Mouse (Mus musculus): ENCODE results near the gene Qdpr. TPM values are rescaled to one million over a fixed set of nuclear protein-coding genes. Genes with fewer than 3 reads are reported as not detected.
"Not testable (repeated sequence)": the region's sequence is repeated elsewhere in the genome, so short reads cannot be mapped to it uniquely, and the experiment has no call there.

Gene Qdpr
- polyA plus RNA-seq, 1 experiment: 33.0 TPM

DNA sequence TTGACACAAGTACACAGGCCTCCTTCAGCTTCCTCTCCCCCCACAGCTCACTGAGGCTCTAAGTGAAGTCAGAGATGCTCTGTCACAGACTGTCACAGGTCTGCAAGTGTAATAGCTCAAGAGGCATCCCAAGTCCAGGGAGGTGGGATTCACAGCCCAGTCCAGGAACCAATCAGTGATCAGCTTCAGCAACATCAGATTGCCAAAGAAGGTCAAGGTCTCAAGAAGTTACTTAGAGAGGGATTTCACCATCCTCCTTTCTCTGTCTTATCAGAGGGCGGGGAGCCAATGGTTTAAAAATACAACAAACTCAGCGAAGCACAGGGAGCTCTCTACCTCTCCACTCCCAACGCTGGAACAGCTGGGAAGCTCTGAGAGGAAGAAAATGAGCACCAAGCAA lies 8.9 kb downstream of the Qdpr start:
- no peaks in the 10 kb centered on the region for H3K4me1 ChIP-seq (ENCODE audit: control insufficient read depth, insufficient read depth, insufficient read length)
- DNase-seq (ENCODE audit: low read depth in 1 of 2, low spot score in 2 of 2): no peak
- H3K27me3 ChIP-seq (ENCODE audit: control insufficient read depth, insufficient read depth, low read length): no peaks in the 10 kb centered on the region
- TF ChIP-seq CTCF (IDR thresholded peaks at IDR 0.05; ENCODE audit: extremely low read depth, insufficient read depth, insufficient read length, insufficient replicate concordance) (no peak), POLR2A (IDR thresholded peaks at IDR 0.05; ENCODE audit: low read depth, low read length) (no peak)
- H3K27ac ChIP-seq (ENCODE audit: insufficient read depth, low read length): no peak overlapping the region
- H3K36me3 ChIP-seq (ENCODE audit: control insufficient read depth, insufficient read depth, low read length): peaks cover 22% of the 10 kb centered on the region
- 88% methylated on average over 3 of the region's 3 CpGs for WGBS
- H3K4me3 ChIP-seq (ENCODE audit: extremely low read depth, insufficient read depth, insufficient read length): no peak overlapping the region

DNA sequence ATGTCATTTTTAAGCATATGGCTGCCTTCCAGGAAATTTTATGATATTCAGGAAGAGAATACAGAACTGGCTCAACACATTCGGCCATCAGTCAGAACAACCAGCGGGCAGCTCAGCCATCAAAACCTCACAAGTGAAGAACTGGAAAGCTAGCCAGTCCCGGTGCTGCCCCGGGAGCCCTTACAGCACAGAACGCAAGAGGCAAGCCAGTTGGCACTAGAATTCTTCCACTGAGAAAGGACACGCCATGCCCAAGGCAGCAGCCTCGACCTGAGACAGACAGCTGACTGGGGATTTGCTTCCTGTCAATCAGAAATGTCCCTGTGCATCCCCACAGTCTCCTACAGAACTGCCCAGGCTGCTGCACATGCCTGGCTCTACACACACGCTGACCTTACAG lies 11.7 kb downstream of the Qdpr start:
- DNase-seq (ENCODE audit: low read depth in 1 of 2, low spot score in 2 of 2): no peak
- WGBS: 96% methylated on average over 8 of the region's 8 CpGs

DNA sequence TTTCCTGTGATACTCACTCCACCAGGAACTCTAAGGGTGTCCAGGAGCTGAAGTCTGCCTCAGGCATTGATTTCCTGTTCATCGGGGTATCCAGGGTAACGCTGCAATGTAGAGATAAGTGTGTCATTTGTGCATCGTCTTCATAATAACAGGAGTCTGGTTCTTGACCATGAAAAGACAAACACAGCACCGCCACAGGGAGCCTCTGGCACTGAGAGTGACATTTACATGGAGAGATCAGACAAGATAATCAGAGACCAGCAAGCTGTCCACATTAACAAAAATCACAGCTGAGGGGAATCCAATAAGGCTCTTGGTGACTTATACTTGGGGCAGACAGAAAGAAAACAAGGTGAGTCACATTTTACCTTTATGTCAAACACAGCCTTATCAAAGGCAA lies 12.2 kb downstream of the Qdpr start:
- no peak for TF ChIP-seq CTCF (IDR thresholded peaks at IDR 0.05; ENCODE audit: extremely low read depth, insufficient read depth, insufficient read length, insufficient replicate concordance)
- no peak for TF ChIP-seq POLR2A (IDR thresholded peaks at IDR 0.05; ENCODE audit: low read depth, low read length)
- H3K4me1 ChIP-seq (ENCODE audit: control insufficient read depth, insufficient read depth, insufficient read length): no peaks in the 10 kb centered on the region
- no peak for DNase-seq (ENCODE audit: low read depth in 1 of 2, low spot score in 2 of 2)
- H3K36me3 ChIP-seq (ENCODE audit: control insufficient read depth, insufficient read depth, low read length): peaks cover 20% of the 10 kb centered on the region
- no peak overlapping the region for H3K27ac ChIP-seq (ENCODE audit: insufficient read depth, low read length)
- H3K4me3 ChIP-seq (ENCODE audit: extremely low read depth, insufficient read depth, insufficient read length): no peak overlapping the region
- no peaks in the 10 kb centered on the region for H3K27me3 ChIP-seq (ENCODE audit: control insufficient read depth, insufficient read depth, low read length)
- 87% methylated on average over 4 of the region's 4 CpGs for WGBS

More for the DNA sequence above, 11.7 kb downstream of the Qdpr start:
- H3K36me3 ChIP-seq (ENCODE audit: control insufficient read depth, insufficient read depth, low read length): peaks cover 23% of the 10 kb centered on the region
- no peaks in the 10 kb centered on the region for H3K4me1 ChIP-seq (ENCODE audit: control insufficient read depth, insufficient read depth, insufficient read length)
- TF ChIP-seq CTCF (IDR thresholded peaks at IDR 0.05; ENCODE audit: extremely low read depth, insufficient read depth, insufficient read length, insufficient replicate concordance) (no peak), POLR2A (IDR thresholded peaks at IDR 0.05; ENCODE audit: low read depth, low read length) (no peak)
- H3K27ac ChIP-seq (ENCODE audit: insufficient read depth, low read length): no peak overlapping the region
- no peaks in the 10 kb centered on the region for H3K27me3 ChIP-seq (ENCODE audit: control insufficient read depth, insufficient read depth, low read length)
- no peak overlapping the region for H3K4me3 ChIP-seq (ENCODE audit: extremely low read depth, insufficient read depth, insufficient read length)

GRCm38 (mm10) chr5:45435967-45436950 lies 13.8 kb downstream of the Qdpr start:
- no peaks in the 10 kb centered on the region for H3K27me3 ChIP-seq (ENCODE audit: control insufficient read depth, insufficient read depth, low read length)
- TF ChIP-seq CTCF (IDR thresholded peaks at IDR 0.05; ENCODE audit: extremely low read depth, insufficient read depth, insufficient read length, insufficient replicate concordance) (no peak), POLR2A (IDR thresholded peaks at IDR 0.05; ENCODE audit: low read depth, low read length) (no peak)
- no peak overlapping the region for H3K4me3 ChIP-seq (ENCODE audit: extremely low read depth, insufficient read depth, insufficient read length)
- 93% methylated on average over 14 of the region's 14 CpGs for whole genome bisulfite sequencing
- no peak for DNase-seq (ENCODE audit: low read depth in 1 of 2, low spot score in 2 of 2)
- H3K27ac ChIP-seq (ENCODE audit: insufficient read depth, low read length): no peak overlapping the region
- peaks cover 19% of the 10 kb centered on the region for H3K36me3 ChIP-seq (ENCODE audit: control insufficient read depth, insufficient read depth, low read length)
- H3K4me1 ChIP-seq (ENCODE audit: control insufficient read depth, insufficient read depth, insufficient read length): no peaks in the 10 kb centered on the region

DNA sequence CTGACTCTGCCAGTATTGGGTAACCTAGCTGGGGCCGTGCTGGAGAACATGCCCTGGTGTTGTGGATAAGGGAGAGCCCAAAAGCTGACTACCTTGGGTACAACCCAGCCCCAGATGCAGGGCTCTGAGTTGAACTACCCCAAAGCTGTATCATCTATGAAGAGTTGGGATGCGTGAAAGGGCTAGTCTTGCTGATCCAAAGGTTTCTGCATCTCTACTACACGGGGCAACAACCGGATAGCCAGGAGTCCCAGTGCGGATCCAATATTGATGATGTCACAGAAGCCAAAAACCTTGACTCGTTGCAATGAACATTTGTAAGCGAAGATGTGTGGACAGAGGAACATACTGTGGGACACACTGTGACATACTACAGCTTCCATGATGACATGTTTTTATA lies 22.1 kb downstream of the Qdpr start:
- no peak overlapping the region for H3K27ac ChIP-seq (ENCODE audit: insufficient read depth, low read length)
- DNase-seq (ENCODE audit: low read depth in 1 of 2, low spot score in 2 of 2): no peak
- H3K36me3 ChIP-seq (ENCODE audit: control insufficient read depth, insufficient read depth, low read length): no peaks in the 10 kb centered on the region
- H3K4me1 ChIP-seq (ENCODE audit: control insufficient read depth, insufficient read depth, insufficient read length): no peaks in the 10 kb centered on the region
- WGBS: 93% methylated on average over 7 of the region's 7 CpGs
- H3K27me3 ChIP-seq (ENCODE audit: control insufficient read depth, insufficient read depth, low read length): no peaks in the 10 kb centered on the region
- TF ChIP-seq POLR2A (IDR thresholded peaks at IDR 0.05; ENCODE audit: low read depth, low read length): no peak
- TF ChIP-seq CTCF (IDR thresholded peaks at IDR 0.05; ENCODE audit: extremely low read depth, insufficient read depth, insufficient read length, insufficient replicate concordance): no peak
- no peak overlapping the region for H3K4me3 ChIP-seq (ENCODE audit: extremely low read depth, insufficient read depth, insufficient read length)

DNA sequence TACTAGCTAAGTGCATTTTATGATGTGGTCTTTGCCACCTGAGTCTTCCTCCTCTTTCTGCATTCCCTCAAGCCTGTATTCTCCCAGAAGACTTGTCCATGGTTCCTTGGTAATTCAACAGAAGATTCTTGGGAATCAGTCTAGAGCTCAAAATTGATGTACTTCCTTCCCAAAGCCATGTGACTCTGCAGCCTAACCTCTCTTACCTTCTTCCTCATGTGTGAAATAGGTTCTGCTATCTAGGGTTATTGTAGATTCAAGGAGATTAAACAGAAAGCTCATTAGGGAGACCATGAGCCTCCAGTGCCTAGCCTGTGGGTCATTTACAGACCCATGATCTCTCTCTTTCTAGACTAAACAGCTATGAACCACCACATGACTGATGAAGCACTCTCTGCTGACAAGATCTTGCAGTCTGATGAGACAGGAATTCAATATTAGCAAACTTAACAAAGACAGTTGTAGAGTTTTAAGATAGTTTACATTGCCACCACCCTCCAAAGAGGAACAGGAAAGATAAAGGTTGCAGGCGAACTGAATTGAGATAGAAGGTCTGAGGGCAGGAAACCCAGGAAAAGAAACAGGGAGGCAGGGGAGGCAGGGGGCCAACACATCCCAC lies 23.5 kb downstream of the Qdpr start:
- H3K27ac ChIP-seq (ENCODE audit: insufficient read depth, low read length): no peak overlapping the region
- TF ChIP-seq CTCF (IDR thresholded peaks at IDR 0.05; ENCODE audit: extremely low read depth, insufficient read depth, insufficient read length, insufficient replicate concordance) (no peak), POLR2A (IDR thresholded peaks at IDR 0.05; ENCODE audit: low read depth, low read length) (no peak)
- H3K4me1 ChIP-seq (ENCODE audit: control insufficient read depth, insufficient read depth, insufficient read length): no peaks in the 10 kb centered on the region
- H3K36me3 ChIP-seq (ENCODE audit: control insufficient read depth, insufficient read depth, low read length): no peaks in the 10 kb centered on the region
- no peak for DNase-seq (ENCODE audit: low read depth in 1 of 2, low spot score in 2 of 2)
- no peak overlapping the region for H3K4me3 ChIP-seq (ENCODE audit: extremely low read depth, insufficient read depth, insufficient read length)
- no peaks in the 10 kb centered on the region for H3K27me3 ChIP-seq (ENCODE audit: control insufficient read depth, insufficient read depth, low read length)
- 52% methylated on average over 1 of the region's 1 CpGs for WGBS

GRCm38 (mm10) chr5:45425771-45426170 lies 24.3 kb downstream of the Qdpr start:
- H3K27me3 ChIP-seq (ENCODE audit: control insufficient read depth, insufficient read depth, low read length); H3K36me3 ChIP-seq (ENCODE audit: control insufficient read depth, insufficient read depth, low read length); H3K4me1 ChIP-seq (ENCODE audit: control insufficient read depth, insufficient read depth, insufficient read length); DNase-seq (ENCODE audit: low read depth in 1 of 2, low spot score in 2 of 2); H3K4me3 ChIP-seq (ENCODE audit: extremely low read depth, insufficient read depth, insufficient read length); H3K27ac ChIP-seq (ENCODE audit: insufficient read depth, low read length): not testable (repeated sequence)
- 91% methylated on average over 1 of the region's 1 CpGs for WGBS
